Mouse (Mus musculus) kidney, postnatal 0 days (tissue): Measurements from ENCODE around the gene Cds2. TPM values are rescaled to one million over a fixed set of nuclear protein-coding genes. Genes with fewer than 3 reads are reported as not detected.
"Not testable (repeated sequence)": the region's sequence is repeated elsewhere in the genome, so short reads cannot be mapped to it uniquely, and the experiment has no call there.

Source experiments
- ATAC-seq: fragments of 200-750 bp; cut with Nextera tagmentation; replicated peaks from 2 replicates; pipeline ENCODE4 v1.8.0; 2017; ENCODE audit warnings: low read depth, moderate number of reproducible peaks, moderate TSS enrichment, moderate library complexity; ENCODE audit not compliant: low FRiP score
- DNase-seq: peaks from one replicate; pipeline ENCODE4 v3.0.0-alpha.2; 2016; ENCODE audit warnings: low spot score
- H3K27ac ChIP-seq: fragments of 300-500 bp; sonication (generic); 2 replicates; pipeline ENCODE4 v1.5.1; 2014; ENCODE audit warnings: mild to moderate bottlenecking
- H3K27me3 ChIP-seq: fragments of 300-500 bp; sonication (generic); 2 replicates; pipeline ENCODE4 v1.6.1; 2014; ENCODE audit warnings: low read length, mixed read lengths; ENCODE audit not compliant: insufficient read depth
- H3K36me3 ChIP-seq: fragments of 300-500 bp; sonication (generic); 2 replicates; pipeline ENCODE4 v1.6.1; 2014; ENCODE audit warnings: low read length, mixed read lengths; ENCODE audit not compliant: insufficient read depth
- H3K4me1 ChIP-seq: fragments of 300-500 bp; sonication (generic); replicated peaks from 2 replicates; pipeline ENCODE4 v1.6.1; 2014; ENCODE audit warnings: antibody characterized with exemption, low read length, mixed read lengths; ENCODE audit not compliant: insufficient read depth
- H3K4me2 ChIP-seq: fragments of 300-500 bp; sonication (generic); 2 replicates; pipeline ENCODE4 v1.6.1; 2014; ENCODE audit warnings: mild to moderate bottlenecking, low read length, moderate library complexity, mixed read lengths
- H3K4me3 ChIP-seq: fragments of 300-500 bp; sonication (generic); replicated peaks from 2 replicates; pipeline ENCODE4 v1.5.1; 2014; ENCODE audit warnings: low read depth, low read length
- H3K9ac ChIP-seq: fragments of 300-500 bp; sonication (generic); 2 replicates; pipeline ENCODE4 v1.6.1; 2014; ENCODE audit warnings: low read depth, low read length
- H3K9me3 ChIP-seq: fragments of 300-500 bp; sonication (generic); replicated peaks from 2 replicates; pipeline ENCODE4 v1.6.1; 2016; ENCODE audit warnings: low read length, inconsistent platforms, mixed read lengths
- CTCF ChIP-seq: IDR thresholded peaks from 2 replicates; pipeline ENCODE4 v1.5.1; 2016; ENCODE audit warnings: antibody characterized with exemption, low read depth, mild to moderate bottlenecking, moderate library complexity
- WGBS: fragments of 180-500 bp; shearing (Covaris S2); extraction: QIAGEN DNeasy Blood & Tissue Kit; methylation state at CpG from one replicate; pipeline ENCODE4 v1.1.7; 2014; 5-methylcytosine and 5-hydroxymethylcytosine counted together
- polyA plus RNA-seq: library from polyadenylated mRNA; unstranded; fragments of >200 nt; fragmentation: Nextera tagmentation; extraction: Ambion mirVana; gene quantifications from 2 replicates; pipeline ENCODE4 v1.2.1, GENCODE M21; 2015

The Cds2 gene
- polyA plus RNA-seq, 1 experiment from 2014 or later: 24.0 TPM

DNA sequence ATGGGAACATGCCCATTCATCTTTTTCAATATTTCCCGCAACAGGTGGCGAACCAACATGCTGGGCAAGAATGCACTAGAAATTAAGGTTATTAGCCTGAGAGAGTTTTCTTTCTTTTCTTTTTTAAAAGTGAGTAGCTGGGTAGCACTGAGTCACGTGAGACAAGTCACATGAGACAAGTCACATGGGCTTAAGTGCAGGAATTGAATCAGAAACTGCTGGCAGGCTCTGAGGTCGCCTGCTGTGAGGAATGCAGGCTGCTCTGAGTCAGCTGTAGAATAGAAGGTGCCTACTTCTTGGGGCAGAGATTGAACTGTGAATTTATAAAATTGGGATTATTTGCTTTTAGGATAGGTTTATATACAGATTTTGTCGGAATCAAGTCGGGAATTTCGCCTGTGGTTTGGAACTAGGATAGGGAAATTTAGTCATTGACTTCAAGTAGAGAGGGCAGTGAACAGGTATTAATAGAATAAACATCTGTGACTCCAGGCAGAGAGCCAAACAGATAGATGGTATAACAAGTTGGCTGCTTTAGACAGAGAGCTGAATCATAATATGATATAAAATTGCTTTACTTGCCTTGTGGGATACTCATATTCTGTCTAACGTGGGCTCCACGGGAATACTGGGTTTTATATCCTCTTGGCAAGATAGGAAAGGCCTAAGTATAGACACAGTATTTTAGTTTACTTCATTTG lies 23.6 kb downstream of the Cds2 start:
- H3K4me3 ChIP-seq: no peak overlapping the region
- H3K9ac ChIP-seq: no peak overlapping the region
- no peak overlapping the region for H3K4me2 ChIP-seq
- H3K27me3 ChIP-seq: no peaks in the 10 kb centered on the region
- H3K36me3 ChIP-seq: no peaks in the 10 kb centered on the region
- peaks cover 24% of the 10 kb centered on the region for H3K4me1 ChIP-seq
- no peak for DNase-seq
- H3K9me3 ChIP-seq: no peaks in the 10 kb centered on the region
- ATAC-seq: no peak
- TF ChIP-seq CTCF: no peak
- no peak overlapping the region for H3K27ac ChIP-seq
- WGBS: 89% methylated on average over 9 of the region's 9 CpGs

DNA sequence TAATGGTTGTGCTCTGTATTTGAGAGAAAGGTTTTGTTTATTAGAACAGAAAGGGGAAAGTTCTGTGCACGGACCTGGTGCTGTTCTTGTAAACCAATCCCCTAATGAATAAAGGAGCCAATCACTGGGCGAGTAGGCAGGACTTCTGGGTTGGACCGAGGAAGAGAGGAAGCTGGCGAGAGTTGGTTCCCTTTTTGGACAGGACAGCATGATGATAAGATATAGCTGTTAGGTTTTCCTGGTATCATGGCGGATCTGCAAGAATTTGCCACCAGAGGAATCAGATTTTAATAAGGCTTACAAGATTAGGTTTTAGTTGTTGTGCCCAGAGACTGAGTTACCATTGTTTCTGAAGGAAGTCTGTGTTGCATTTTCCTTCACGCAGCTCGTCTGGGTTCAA lies 26.3 kb downstream of the Cds2 start:
- H3K9me3 ChIP-seq, H3K4me3 ChIP-seq, H3K36me3 ChIP-seq, H3K9ac ChIP-seq, H3K4me1 ChIP-seq, H3K27me3 ChIP-seq, ATAC-seq, H3K4me2 ChIP-seq, H3K27ac ChIP-seq, DNase-seq: not testable (repeated sequence)
- WGBS: 68% methylated on average over 5 of the region's 7 CpGs

DNA sequence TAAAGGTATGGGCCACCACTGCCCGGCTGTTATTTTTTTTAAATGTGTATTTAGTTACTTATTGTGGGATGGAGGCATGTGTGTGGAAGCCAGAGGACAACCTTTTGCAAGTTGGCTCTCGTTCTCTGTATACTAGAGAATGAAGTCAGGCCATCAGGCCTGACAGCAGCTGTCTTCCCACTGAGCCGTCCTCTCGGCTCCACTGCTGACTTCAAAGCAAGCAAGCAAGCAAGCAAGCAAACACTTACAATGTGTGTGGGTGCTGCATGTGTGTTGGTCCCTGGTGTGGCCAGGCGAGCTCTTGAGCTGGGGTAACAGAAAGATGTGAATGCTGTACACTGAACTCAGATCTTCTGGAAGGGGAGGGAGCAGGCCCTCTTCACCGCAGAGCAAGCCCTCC lies 27.9 kb downstream of the Cds2 start:
- no peak for DNase-seq
- H3K36me3 ChIP-seq: peaks cover 15% of the 10 kb centered on the region
- no peaks in the 10 kb centered on the region for H3K27me3 ChIP-seq
- H3K4me2 ChIP-seq: no peak overlapping the region
- ATAC-seq: no peak
- no peak overlapping the region for H3K4me3 ChIP-seq
- TF ChIP-seq CTCF: no peak
- H3K4me1 ChIP-seq: no peaks in the 10 kb centered on the region
- H3K9ac ChIP-seq: no peak overlapping the region
- 77% methylated on average over 6 of the region's 6 CpGs for WGBS
- H3K27ac ChIP-seq: no peak overlapping the region
- no peaks in the 10 kb centered on the region for H3K9me3 ChIP-seq

DNA sequence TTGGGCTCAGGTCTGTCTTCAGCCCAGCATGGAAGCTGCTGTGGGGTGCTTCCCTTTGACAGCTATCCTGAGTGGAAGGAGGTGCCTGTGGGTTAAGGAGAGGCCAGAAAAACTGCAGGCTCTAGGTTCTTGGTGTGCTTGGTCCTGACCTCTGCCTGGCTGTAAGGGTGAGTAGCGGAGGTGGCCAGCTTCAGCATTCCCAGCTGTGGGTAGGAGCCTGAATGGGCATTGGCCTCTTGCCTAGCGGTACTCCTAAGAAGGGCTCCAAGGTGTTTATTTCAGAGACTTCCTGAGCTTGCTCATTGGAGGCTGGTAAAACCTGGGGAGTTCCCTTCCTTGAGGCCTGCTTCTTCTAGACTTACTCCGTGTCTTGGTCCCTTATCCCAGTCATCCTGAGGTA lies 28.3 kb downstream of the Cds2 start:
- ATAC-seq (no peak), DNase-seq (no peak)
- H3K4me3 ChIP-seq: no peak overlapping the region
- 75% methylated on average over 3 of the region's 3 CpGs for WGBS
- peaks cover 19% of the 10 kb centered on the region for H3K36me3 ChIP-seq
- no peaks in the 10 kb centered on the region for H3K27me3 ChIP-seq
- no peaks in the 10 kb centered on the region for H3K9me3 ChIP-seq
- no peak overlapping the region for H3K4me2 ChIP-seq
- H3K9ac ChIP-seq: no peak overlapping the region
- H3K27ac ChIP-seq: no peak overlapping the region
- no peaks in the 10 kb centered on the region for H3K4me1 ChIP-seq
- TF ChIP-seq CTCF: no peak

DNA sequence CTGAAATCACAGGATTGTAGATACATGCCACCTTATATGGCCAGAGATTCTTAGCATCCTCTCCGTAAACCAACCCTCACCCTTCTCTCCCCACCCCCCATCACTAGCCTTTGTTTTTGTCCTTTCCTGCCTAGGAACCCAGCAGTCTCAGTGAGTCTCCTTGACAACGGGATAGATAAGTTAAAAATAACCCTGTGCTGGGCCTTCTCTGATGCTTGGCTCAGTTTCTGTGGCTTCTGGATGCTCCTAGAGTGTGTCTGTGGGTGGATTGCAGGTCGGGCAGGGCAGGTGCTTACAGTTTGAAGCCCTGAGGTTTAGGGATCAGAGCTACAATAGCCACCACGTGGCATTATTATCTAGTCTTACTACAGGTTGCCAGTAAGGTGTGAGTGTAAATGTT lies 29.1 kb downstream of the Cds2 start:
- DNase-seq: no peak
- no peak for ATAC-seq
- H3K9ac ChIP-seq: no peak overlapping the region
- no peak overlapping the region for H3K4me3 ChIP-seq
- no peak overlapping the region for H3K27ac ChIP-seq
- no peaks in the 10 kb centered on the region for H3K4me1 ChIP-seq
- H3K9me3 ChIP-seq: no peaks in the 10 kb centered on the region
- H3K36me3 ChIP-seq: peaks cover 23% of the 10 kb centered on the region
- TF ChIP-seq CTCF: no peak
- H3K4me2 ChIP-seq: no peak overlapping the region
- H3K27me3 ChIP-seq: no peaks in the 10 kb centered on the region
- WGBS: 54% methylated on average over 4 of the region's 4 CpGs

DNA sequence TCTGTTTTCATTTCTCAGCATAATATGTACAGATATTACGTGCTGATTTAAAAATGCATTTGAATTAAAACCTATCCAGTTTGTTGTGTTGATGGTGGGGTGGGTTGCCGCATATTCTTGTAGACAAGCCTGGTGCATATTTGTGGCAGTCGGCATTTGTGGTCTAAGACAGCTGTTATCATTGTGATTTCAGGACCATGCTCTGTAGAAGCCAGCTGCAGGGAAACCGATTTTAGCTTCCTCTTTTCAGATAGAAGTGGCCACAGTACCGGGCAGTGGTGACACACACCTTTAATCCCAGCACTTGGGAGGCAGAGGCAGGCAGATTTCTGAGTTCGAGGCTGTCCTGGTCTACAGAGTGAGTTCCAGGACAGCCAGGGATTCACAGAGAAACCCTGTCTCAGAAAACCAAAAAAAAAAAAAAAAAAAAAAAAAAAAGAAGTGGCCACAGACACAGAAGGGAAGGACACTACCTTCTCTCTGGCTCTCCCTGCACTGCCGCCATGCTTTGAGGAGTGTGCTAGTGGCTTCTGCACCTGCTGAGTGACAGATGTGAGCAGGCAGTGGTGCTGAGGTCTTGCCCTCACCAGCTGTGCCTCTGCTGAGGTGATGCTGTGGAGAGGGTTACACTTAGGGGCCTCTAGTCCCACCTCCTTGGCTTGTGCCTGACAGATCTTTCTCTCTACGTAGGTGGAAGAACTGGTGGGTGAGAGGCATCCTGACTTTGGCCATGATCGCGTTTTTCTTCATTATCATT lies 30.9 kb downstream of the Cds2 start:
- H3K27me3 ChIP-seq: no peaks in the 10 kb centered on the region
- DNase-seq (no peak), ATAC-seq (no peak)
- no peaks in the 10 kb centered on the region for H3K4me1 ChIP-seq
- H3K27ac ChIP-seq: no peak overlapping the region
- H3K9ac ChIP-seq: no peak overlapping the region
- TF ChIP-seq CTCF: no peak
- 88% methylated on average over 10 of the region's 10 CpGs for WGBS
- no peaks in the 10 kb centered on the region for H3K9me3 ChIP-seq
- H3K4me2 ChIP-seq: no peak overlapping the region
- no peak overlapping the region for H3K4me3 ChIP-seq
- peaks cover 36% of the 10 kb centered on the region for H3K36me3 ChIP-seq
